Mouse (Mus musculus): ENCODE results near the gene Eml6.
"Not testable (repeated sequence)": the region's sequence is repeated elsewhere in the genome, so short reads cannot be mapped to it uniquely, and the experiment has no call there.

Gene Eml6

DNA sequence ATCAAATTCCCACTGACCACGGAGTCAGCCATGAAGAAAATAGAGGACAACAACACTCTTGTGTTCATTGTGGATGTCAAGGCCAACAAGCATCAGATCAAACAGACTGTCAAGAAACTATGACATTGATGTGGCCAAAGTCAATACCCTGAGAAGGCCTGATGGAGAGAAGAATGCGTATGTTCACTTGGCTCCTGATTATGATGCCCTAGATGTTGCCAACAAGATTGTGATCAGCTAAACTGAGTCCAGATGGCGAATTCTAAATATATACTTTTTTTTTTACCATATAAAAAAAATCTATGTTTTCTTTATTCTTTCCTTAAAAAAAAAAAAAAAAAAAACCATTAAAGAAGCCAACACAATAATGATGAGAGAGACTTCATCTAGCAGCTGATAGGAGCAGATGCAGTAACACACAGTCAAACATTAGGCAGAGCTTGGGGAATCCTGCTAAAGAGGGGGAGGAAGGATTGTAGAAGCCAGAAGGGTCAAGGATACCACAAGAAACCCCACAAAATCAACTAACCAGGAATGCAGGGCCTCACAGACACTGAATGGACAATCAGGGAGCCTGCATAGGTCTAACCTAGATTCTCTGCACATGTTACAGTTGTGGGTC is 185.1 kb downstream of the Eml6 start:
- no peak for DNase-seq (ENCODE audit: low spot score in 2 of 2)

DNA sequence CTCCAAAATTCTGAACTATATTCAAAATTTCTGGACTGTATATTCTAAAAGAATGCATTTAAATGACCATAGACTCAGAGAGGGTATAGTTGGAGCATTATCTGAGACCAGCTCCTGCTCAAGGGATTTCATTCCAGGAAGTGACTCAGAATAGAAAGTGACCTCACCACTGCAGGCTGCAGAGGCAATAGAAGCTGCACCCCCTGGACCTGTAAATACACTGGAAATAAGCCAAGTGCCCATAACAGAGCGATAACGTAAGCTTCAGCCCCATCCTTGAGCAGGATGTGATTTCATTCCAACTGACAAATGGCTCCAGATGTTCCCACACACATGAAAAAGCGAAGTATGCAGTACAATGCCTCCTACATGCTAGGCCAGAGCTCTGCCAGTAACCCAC is 186.1 kb downstream of the Eml6 start:
- no peak for DNase-seq (ENCODE audit: low spot score in 2 of 2)

DNA sequence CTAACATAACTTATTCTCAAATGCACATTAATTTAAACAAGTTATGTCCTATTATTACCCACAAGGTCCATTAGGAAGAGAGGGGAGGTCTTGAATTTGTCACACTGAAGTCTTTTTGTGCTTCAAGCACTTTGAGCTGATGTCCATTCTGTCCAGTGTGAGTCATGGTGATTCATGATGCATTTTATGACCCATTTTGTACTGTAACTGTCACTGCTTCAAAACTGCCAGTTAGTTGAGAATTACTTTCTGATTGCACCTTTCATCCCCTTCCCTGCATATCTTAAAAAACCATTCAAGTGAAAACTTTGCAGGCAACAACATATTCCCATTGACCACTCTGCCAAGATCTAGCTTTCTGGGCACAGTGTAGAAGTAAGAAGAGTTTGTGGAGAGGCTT is 188.8 kb downstream of the Eml6 start:
- DNase-seq (ENCODE audit: low spot score in 2 of 2), result no peak

DNA sequence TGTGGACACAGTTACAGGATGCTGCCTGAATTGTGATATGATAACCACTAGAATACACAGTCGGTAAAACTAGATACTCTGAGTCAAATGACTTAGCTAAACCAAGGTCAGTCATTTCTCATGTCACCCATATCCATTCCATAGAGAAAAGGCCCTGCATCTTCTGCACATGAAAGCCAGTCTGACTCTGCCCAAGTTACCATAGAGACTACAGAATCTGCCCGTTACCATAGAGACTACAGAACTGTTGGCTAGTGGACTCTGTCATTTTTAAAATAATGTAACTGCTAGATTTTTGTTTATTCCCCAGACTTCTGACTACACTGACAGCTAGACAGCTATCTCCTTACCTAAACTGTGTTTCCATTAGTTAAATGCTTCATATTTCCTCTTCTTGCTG is 198.1 kb downstream of the Eml6 start:
- DNase-seq (ENCODE audit: low spot score in 2 of 2), result no peak

DNA sequence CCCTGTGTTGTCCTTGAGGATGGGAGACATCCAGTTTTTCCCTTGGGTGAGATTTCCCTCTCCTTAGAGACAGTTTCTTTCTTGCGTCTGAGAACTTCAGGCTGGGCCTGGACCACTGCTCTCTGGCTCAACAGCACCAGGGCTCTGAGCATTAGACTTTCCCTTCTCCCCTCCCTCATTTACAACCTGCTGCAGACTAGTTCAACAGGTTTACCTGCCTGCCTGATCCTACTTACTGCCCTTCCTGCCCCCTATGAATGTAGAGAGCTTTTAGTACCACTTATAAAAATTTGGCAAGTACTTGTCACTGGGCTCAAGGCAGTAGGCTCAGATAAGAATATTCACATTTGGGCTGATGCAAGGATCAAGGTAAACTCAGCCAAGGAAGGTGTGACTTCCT is 199.8 kb downstream of the Eml6 start:
- DNase-seq (ENCODE audit: low spot score in 2 of 2), result no peak

DNA sequence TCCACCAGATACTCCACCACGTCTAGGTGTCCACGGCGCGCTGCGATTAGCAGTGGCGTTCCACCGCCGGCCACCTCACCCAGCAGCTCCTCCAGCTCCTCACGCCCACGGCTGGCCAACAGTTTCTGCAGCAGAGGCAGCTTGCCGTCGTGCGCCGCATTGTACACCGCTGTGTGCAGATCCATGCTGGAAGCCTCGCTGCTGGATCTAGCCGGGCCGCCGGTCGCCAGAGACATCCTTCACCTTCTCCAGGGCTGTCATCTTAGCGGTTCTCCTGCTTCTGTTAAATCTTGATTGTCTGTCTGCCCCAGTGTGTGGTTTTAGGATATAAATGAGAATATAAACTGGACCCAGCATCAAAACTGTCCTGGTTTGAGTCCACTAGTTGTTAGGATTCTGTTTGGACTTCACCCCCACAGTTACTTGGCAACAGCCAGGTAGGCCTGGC is 200.5 kb downstream of the Eml6 start, which contains the start of gene 4931440F15Rik:
Gene 4931440F15Rik (minus strand): TSS at position 398 of the 448 bp plus-strand sequence.
- not testable (repeated sequence) for DNase-seq (ENCODE audit: low spot score in 2 of 2)

DNA sequence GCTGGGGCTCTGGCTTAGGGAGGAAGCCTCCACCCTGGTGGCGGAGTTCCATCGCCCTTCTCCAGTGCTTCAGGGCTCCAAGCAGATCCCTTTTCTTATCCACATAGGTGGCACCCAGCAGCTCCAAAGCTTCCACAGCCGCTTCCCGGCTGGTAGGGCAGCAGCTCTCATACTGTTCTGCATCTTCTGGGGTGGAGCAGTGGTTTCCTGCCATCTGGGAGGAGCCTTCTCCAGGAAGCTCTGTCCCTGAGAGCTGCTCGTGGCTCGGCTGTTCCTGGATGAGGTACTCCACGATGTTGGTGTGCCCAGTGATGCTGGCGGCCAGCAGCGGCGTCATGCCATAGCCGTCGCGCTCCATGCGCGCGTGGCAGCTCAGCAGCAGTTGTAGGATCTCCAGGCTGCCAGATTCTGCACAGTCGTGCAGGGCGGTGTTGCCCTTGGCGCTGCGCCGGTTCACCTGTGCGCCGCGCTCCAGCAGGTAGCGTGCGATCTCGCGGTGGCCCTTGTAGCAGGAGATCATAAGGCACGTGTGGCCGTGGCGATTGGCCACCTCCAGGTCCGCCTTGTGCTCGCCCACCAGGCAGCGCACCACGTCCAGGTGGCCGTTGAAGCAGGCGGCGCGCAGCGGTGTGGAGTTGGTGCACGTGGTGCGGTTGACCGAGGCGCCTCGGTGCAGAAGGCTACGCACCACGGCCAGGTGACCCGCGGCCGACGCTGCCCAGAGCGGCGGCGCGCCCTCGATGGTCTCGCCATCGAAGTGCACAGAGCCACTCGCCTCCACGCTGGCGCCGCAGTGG is 201.2 kb downstream of the Eml6 start:
- not testable (repeated sequence) for DNase-seq (ENCODE audit: low spot score in 2 of 2)

DNA sequence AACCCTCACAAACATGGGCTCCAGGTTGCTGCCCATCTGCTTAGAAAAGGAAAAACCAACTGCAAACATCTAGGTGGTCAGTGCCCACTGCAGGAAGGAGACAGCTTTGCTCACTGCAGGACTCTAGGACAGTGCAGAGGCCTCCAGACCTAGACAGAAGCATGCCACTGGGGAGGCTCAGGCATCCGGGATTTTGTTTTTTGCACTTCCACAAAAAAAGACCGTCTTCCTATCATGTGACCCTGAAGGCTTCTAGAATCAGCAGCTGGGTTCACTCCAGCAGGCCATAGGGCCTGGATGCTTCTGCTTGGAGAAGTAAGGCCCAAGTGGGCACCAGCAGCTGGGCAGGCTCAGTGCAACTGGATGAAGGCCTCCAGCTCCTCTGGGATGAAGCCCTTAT is 202.7 kb downstream of the Eml6 start:
- no peak for DNase-seq (ENCODE audit: low spot score in 2 of 2)

DNA sequence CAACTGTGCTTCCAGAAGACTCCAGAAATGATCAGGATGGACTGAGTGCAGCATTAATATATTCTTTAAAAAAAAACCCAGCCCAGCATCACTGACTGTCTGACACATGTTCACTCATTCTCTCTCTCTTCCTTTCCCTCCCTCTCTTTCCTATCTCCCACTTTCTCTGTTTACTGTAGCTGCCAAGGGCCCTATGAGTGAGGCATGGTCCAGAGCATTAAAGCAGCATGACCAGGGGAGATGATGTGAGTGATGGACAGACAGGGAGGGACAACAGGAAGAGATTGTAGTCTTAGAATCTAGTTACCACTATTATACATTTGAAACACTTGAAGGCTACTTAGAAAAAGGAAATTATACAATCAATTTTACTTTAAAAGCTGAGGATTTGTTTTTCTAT is 210.2 kb downstream of the Eml6 start:
- no peak for DNase-seq (ENCODE audit: low spot score in 2 of 2)

DNA sequence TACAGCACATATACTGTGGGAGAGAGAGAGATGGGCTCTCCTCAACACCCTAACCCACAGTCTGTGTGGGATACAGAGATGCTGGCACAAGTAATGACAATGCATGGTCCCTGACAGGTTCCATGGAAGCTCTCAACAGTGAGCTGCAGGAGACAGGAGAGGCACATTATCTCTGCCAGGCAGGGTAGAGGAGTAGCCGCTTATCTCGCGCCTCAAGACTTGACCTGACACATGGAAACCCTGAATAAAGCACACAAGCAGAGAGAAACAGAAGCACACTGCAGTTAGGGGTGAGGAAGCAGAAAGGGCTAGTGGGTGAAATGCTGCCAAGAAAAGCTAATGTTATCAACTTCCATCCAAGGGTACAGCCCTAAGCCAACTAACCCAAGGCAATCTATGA is 210.6 kb downstream of the Eml6 start:
- no peak for DNase-seq (ENCODE audit: low spot score in 2 of 2)

DNA sequence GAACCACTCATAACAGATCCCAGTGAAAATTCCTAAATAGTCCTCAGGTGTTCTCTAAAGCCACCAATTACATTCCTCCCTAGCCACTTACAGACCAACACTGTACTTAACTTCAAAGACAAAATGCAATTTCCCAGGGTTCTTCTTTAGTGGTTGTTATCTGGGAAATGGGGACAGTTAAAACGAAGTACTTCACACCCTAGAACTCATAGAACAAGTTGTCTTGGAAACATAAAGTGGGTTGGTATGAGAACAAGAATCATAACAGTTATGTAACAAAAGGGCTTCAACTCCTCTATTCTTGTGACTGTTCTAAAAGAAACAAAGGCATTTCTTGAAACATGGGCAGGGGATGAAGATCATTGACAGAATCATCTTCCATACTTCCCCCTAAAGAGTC is 212.6 kb downstream of the Eml6 start:
- DNase-seq (ENCODE audit: low spot score in 2 of 2), result no peak

DNA sequence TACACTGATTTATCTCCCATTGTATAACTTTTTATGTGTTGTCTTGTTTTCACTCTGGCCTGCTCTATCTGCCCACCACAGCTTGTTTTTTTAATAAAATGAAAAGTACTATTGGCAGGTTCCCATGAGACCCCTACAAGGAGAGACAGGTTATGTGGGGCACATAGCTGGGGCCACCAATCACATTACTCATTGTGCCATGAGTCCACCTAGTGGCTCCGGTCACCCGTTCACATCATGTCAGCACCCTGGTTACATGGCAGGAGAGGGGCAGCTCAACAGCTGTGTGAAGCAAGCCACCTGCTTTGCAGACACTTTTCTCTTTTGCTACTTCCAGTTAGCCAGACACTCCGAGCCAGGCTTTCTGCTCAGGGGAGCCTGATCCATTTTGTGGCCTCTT is 213.4 kb downstream of the Eml6 start:
- DNase-seq (ENCODE audit: low spot score in 2 of 2), result no peak

DNA sequence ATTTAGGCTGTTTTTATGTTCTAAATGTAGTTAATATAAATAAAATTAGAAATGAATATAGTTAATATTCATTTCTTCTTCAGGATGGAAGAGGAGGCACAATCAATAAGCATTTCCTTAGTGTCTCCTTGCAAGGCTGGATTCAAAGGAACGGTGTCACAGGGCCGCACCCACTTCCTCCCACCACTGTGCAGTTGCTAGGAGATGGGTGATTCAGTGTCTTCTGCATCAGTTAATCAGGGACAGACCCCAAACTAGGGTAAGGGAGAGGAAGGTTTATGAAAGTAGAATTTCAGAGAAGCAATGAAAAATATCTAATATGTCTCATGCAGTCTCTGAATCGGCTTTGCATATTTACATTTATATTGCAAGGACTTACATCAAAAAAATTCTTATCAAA is 215.5 kb downstream of the Eml6 start:
- DNase-seq (ENCODE audit: low spot score in 2 of 2), result no peak

DNA sequence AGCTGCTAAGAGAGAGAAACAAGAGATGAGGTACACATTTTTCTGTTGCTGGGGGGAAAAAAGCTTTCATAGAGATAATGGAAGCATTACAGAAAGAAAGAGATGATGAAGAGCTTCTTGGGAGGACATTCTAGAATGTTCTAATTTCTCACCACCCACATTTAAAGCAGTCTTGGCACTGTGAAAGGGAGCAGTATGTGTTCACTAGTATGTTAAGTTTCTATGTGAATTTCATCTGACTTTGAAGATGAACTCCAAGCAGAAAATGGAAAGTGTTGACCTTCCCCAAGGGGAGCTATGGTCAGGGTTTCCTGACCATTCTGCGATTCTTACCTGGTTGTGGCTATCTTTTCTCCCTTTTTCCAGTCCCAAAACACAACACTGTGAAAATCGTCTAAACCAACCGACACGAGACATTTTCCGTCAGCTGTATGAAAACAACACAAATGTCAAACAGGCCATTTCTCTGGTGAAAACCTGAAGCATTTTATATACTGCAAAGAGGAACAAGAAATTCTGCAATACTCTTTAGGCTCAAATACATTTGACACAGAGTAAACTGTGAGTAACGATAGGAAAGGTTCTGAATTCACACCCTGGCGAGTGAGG is 216.7 kb downstream of the Eml6 start:
- DNase-seq (ENCODE audit: low spot score in 2 of 2), result no peak

DNA sequence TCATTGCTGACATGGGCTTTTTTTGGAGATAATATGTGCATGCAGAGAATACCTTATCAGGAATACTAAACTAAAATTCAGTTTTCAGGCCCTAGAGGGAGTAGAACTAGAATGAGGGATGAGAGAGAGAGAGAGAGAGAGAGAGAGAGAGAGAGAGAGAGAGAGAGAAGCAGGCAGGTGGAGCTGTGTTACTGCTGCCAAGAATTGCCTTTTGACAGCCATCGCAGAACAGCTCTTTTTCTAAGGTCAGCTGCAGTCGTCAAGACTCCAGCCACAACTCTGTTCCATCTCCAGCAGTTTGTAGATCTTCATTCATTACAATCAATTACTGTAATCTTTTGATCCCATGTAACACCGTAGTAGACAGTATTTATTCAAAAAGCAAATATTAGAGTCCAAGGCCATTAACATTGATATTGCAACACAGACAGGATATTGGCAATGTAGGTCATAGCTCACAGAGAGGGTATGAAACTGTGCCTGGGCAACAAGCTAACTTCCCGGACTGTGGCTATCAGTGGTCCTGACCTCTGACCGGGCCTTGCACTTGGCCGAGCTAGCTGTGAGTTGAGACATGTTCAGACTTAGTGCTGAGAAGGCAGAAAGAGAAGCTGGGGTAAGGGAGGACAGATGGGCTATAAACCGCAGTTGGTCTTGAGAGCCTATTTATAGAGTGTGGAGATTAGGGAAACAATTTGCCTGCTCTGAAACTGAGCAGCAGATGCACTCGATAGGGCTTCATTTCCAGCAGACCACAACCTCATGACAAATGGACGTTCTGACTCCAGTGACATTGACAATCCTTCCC is 217.5 kb downstream of the Eml6 start:
- no peak for DNase-seq (ENCODE audit: low spot score in 2 of 2)

DNA sequence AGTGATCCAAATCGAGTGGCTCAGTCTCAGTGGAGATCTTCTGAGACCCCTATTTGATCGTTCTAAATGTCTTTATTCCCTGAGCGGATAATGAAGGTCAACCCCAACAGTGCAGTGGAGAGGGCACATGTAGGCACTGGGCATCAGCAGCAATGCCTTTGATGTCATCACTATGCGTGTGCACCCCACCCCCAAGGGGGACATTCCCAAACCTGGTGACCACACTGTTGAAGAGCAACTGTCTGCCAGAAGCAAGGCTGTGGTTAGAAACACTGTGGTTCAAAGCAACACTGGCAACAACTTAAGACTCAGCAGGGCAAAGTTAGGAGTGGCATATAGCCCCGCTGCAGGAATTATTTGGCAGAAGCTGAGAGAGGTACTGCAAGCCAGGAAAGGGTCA is 218.5 kb downstream of the Eml6 start:
- DNase-seq (ENCODE audit: low spot score in 2 of 2), result no peak

DNA sequence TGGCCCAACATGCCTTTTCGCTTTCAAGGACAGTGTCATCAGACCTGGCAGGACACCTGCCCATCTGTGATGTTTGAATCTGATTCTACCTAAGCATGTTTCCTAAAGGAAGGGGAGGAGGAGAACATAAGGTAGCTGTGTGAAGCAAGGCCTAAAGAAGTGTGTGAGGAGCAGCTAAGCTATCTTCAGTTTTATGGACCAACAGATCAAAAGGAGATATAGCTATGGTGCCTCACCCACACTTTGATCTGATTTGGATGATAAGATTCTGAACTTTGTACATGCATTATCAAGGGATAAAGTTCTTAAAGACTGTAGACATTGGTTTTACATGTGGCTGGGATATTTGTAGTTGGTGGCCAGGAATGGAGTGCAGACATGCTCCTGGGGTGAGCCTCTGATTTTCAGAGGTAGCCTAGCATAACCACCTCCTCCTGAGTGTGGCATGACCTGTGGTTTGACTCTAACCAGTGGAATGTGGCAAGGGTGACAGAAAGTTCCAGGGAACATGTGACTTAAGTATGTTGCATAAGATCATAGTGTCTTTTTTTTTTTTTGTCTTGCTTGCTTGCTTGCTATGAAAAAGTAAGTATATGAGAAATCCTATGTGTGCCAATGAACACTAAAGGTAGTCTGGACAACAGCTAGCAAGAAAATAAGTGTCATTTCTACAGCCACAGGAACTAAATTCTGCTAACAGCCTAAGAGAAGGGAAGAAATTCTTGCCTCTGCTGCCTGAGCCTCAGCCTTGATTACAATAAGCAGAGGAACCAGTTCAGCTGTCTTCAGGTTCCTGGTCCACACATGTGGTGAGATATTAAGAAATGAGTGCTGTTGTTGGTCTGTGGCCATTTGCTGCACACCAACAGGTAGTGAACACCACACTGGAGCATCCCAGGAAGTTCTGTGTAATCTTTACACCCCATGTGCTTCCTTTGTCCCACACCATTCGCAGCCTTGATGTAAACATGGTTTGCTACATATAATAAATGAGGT is 224.1 kb downstream of the Eml6 start:
- no peak for DNase-seq (ENCODE audit: low spot score in 2 of 2)

DNA sequence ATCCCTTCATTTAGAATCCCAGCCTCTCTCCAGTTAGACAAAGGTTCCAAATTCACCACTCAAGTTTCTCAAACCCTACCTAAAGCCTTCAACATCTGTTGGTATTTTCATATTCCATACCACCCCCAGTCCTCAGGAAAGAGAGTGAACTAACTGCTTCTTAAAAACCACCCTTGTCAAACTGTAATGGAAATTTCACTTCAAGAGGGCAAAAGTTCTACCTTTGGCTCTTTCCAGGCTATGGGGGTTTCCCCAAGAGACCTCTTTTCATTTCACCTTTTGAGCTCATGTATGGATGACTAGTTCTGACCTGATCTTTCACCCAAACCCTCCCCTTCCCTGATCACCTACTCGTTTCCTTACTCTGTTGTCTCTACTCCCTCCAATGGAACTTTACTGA is 226.0 kb downstream of the Eml6 start:
- DNase-seq (ENCODE audit: low spot score in 2 of 2), result no peak

DNA sequence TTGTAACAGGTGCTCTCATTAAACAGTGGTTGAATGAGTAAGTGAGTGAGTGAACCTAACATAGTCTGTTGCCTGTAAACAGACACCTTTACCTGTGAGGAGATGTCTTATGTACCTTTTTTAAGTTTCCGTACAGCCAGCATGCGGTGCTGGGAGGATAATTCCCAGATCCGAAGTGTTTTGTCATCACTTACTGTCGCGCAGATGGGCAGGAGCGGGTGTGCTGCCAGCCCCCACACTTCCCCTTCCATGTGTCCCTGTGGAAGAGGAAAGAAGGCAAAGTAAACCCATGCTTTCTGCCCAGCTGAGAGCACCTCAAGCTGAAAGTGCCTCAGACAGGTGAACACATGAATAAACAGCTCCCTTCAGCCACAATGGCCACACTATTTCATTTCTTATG is 230.7 kb downstream of the Eml6 start:
- no peak for DNase-seq (ENCODE audit: low spot score in 2 of 2)

DNA sequence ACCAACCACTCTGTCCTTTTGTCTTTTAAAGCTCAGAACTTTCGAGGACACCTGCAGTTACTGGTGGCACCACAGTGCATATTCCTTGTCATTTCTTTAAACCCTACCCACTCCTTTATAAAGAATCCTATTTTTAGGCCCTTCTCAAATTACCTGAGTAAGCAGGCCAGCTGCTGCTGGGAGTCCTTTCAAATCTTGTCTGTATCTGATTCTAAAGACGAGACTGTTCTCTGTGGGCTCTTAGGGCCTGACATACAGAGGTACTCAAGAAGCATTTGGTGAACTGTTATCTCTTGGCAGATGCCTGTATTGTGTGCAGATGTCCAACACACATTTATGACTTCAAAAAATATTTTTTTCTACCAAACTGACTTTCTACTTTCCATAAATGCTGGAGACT is 231.4 kb downstream of the Eml6 start:
- no peak for DNase-seq (ENCODE audit: low spot score in 2 of 2)

DNA sequence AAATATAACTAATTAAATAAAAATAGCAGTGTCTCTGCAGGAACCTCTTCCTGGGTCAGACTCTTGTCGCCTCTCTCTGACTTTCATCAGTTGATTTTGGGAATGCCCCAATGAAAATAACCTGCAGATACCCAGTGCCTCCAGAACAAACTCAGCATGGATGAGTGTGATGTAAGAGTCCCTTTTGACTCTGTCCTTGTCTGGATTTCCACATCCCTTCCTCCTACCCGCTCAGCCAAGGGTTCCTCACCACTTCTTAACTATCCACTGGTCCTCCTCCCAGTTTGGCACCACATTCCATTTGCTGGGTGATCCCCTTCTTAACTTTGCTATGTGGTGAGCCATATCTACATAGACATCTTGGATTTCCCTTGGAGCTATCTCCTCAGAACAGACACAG is 235.0 kb downstream of the Eml6 start:
- DNase-seq (ENCODE audit: low spot score in 2 of 2), result no peak

Data from thymus, postnatal 10 days (tissue).